Mouse (Mus musculus): Measurements from ENCODE around the gene Prph. TPM values are rescaled to one million over a fixed set of nuclear protein-coding genes. Genes with fewer than 3 reads are reported as not detected.
"Not testable (repeated sequence)": the region's sequence is repeated elsewhere in the genome, so short reads cannot be mapped to it uniquely, and the experiment has no call there.

Prph gene
- polyA plus RNA-seq, 2 experiments from 2014 or later, result not detected

GRCm38 (mm10) chr15:99033498-99034270 is 21.3 kb upstream of the Prph start:
- ATAC-seq, result no peak

- ATAC-seq, result no peak
Observed at GRCm38 (mm10) chr15:99035431-99035830, 19.5 kb upstream of the Prph start.

- ATAC-seq, result no peak
Observed at GRCm38 (mm10) chr15:99036249-99036905, 18.6 kb upstream of the Prph start.

GRCm38 (mm10) chr15:99038025-99038424 is 16.9 kb upstream of the Prph start:
- ATAC-seq, result no peak

GRCm38 (mm10) chr15:99038797-99039196 is 16.2 kb upstream of the Prph start:
- no peak for ATAC-seq

GRCm38 (mm10) chr15:99039306-99039705 is 15.7 kb upstream of the Prph start:
- no peak for ATAC-seq

- ATAC-seq, result no peak
Observed at GRCm38 (mm10) chr15:99039996-99040919, 14.7 kb upstream of the Prph start.

GRCm38 (mm10) chr15:99040920-99041856 is 13.8 kb upstream of the Prph start:
- ATAC-seq, result no peak

GRCm38 (mm10) chr15:99042334-99042733 is 12.6 kb upstream of the Prph start:
- ATAC-seq, result no peak

- no peak for ATAC-seq
Observed at GRCm38 (mm10) chr15:99044854-99045253, 10.1 kb upstream of the Prph start.

- not testable (repeated sequence) for ATAC-seq
Observed at GRCm38 (mm10) chr15:99045734-99046133, 9.2 kb upstream of the Prph start.

GRCm38 (mm10) chr15:99049473-99050253 is 5.3 kb upstream of the Prph start:
- ATAC-seq, result peak; percentile 67

GRCm38 (mm10) chr15:99053373-99053772 is 1.6 kb upstream of the Prph start:
- ATAC-seq, result no peak

- ATAC-seq, result no peak
Observed at GRCm38 (mm10) chr15:99055511-99055961, 562 bp downstream of the Prph start.

GRCm38 (mm10) chr15:99056332-99056731 is 1.4 kb downstream of the Prph start:
- no peak for ATAC-seq

- peak; percentile 85 for ATAC-seq
Observed at GRCm38 (mm10) chr15:99065557-99066165, 10.7 kb downstream of the Prph start.

- ATAC-seq, result no peak
Observed at GRCm38 (mm10) chr15:99071988-99072387, 17.0 kb downstream of the Prph start.

- ATAC-seq, result peak; percentile 27
Observed at GRCm38 (mm10) chr15:99074019-99074599, 19.1 kb downstream of the Prph start, which contains the start of gene Troap. TSS of gene Troap (plus strand) at chr15:99074575.

- ATAC-seq, result peak; percentile 99
Observed at GRCm38 (mm10) chr15:99074600-99075333, 19.8 kb downstream of the Prph start.

Data from CD4-positive, CD25-positive, alpha-beta regulatory T cell, adult 4 months (primary cell).